In genomic region chr8:122849152-122849910, GRCm38 (mm10) we compare ENCODE assay signal across 25 mouse cellular contexts. TPM values are rescaled to one million over a fixed set of nuclear protein-coding genes. Genes with fewer than 3 reads are reported as not detected.
A peak's percentile ranks its signal among the peaks of the same experiment; 100 is the strongest.
DNase-seq lines count a peak whose midpoint lies in the region; ATAC-seq and TF ChIP-seq lines count a peak whose summit lies in the region.
"Had no signal": no experiment of that assay in that cellular context is flagged by ENCODE, and none has a peak within 500 bp of the region (broad histone marks: within the 10 kb centered on the region; RNA-seq: fewer than 3 reads in every experiment).

No protein-coding gene starts in this region.

- H3K27me3 ChIP-seq in E14TG2a.4 (ENCODE audit: insufficient read depth, low read length) = peaks cover 25% of the 10 kb centered on the region; the same call in 1 of the 2 replicates
- no peaks in the 10 kb centered on the region for H3K27me3 ChIP-seq in embryonic facial prominence, embryonic 14.5 days (replicated peaks; ENCODE audit: control insufficient read depth, insufficient read depth, low read length)
- no peaks in the 10 kb centered on the region for H3K27me3 ChIP-seq in limb, embryonic 14.5 days (ENCODE audit: control insufficient read depth, insufficient read depth, low read length)

- intact Hi-C loops in left cerebral cortex, postnatal 10 days (cut with DNase I) = no loop called here

- H3K36me3 ChIP-seq in E14TG2a.4 (ENCODE audit: insufficient read depth, low read length) = no peaks in the 10 kb centered on the region
- H3K36me3 ChIP-seq in embryonic facial prominence, embryonic 14.5 days (ENCODE audit: control insufficient read depth, insufficient read depth, low read length) = no peaks in the 10 kb centered on the region
- no peaks in the 10 kb centered on the region for H3K36me3 ChIP-seq in limb, embryonic 14.5 days (ENCODE audit: control insufficient read depth, insufficient read depth, low read length)
- H3K36me3 ChIP-seq: heart, embryonic 13.5 days; kidney, embryonic 15.5 days; liver, embryonic 13.5 days; neural tube, embryonic 12.5 days had no signal

- TF ChIP-seq CTCF in E14TG2a.4 (conservative IDR thresholded peaks at IDR 0.05; ENCODE audit: low read length) = no peak

- H3K9me3 ChIP-seq in E14TG2a.4 (ENCODE audit: low read length) = no peaks in the 10 kb centered on the region
- no peaks in the 10 kb centered on the region for H3K9me3 ChIP-seq in embryonic facial prominence, embryonic 14.5 days (ENCODE audit: control insufficient read depth, low read length)
- no peaks in the 10 kb centered on the region for H3K9me3 ChIP-seq in limb, embryonic 14.5 days (ENCODE audit: control insufficient read depth, low read length)
- H3K9me3 ChIP-seq: heart, embryonic 13.5 days; kidney, embryonic 15.5 days; liver, embryonic 13.5 days; neural tube, embryonic 12.5 days had no signal

- H3K4me2 ChIP-seq in embryonic facial prominence, embryonic 14.5 days (ENCODE audit: low read depth, low read length) = peak overlapping the region; percentile 26; the same call in 1 of the 2 replicates
- no peak overlapping the region for H3K4me2 ChIP-seq in limb, embryonic 14.5 days (replicated peaks; ENCODE audit: low read depth, low read length, severe bottlenecking)
- H3K4me2 ChIP-seq: liver, embryonic 13.5 days; neural tube, embryonic 12.5 days had no signal

- TF ChIP-seq POLR2A in limb, embryonic 14.5 days (IDR thresholded peaks at IDR 0.05; ENCODE audit: borderline replicate concordance, extremely low read depth, insufficient read depth, insufficient read length) = no peak

- peak overlapping the region; percentile 34 for H3K27ac ChIP-seq in embryonic facial prominence, embryonic 14.5 days (replicated peaks; ENCODE audit: low read depth, low read length)
- 0 out of 2 replicates have a peak overlapping the region, but pooled peaks have one; percentile 52 for H3K27ac ChIP-seq in limb, embryonic 14.5 days (replicated peaks; ENCODE audit: low read depth, low read length)
- H3K27ac ChIP-seq: heart, embryonic 13.5 days; kidney, embryonic 15.5 days; liver, embryonic 13.5 days; neural tube, embryonic 12.5 days had no signal

- peak; percentile 10; the same call in 1 of the 2 replicates for ATAC-seq in embryonic facial prominence, embryonic 14.5 days (ENCODE audit: low read depth)
- peak; percentile 36 for ATAC-seq in limb, embryonic 14.5 days (ENCODE audit: low FRiP score, low read depth)

- DNase-seq in cerebellum, adult 9-11 months = peak; percentile 69
- DNase-seq in cerebellum, adult 8-10 months = no peak
- peak; percentile 59 for DNase-seq in embryonic facial prominence, embryonic 14.5 days (ENCODE audit: low spot score)
- peak; percentile 25 for DNase-seq in limb, embryonic 14.5 days (ENCODE audit: low spot score)
- DNase-seq in lung, postnatal 14 days = no peak
- DNase-seq in urinary bladder, adult 2 months (ENCODE audit: low spot score) = no peak
- DNase-seq in left cerebral cortex, postnatal 10 days (ENCODE audit: extremely low spot score in 1 of 2, low spot score in 2 of 2) = no peak
- DNase-seq: adrenal gland, adult 2 months; gastrocnemius, postnatal 10 days; heart, adult 18-20 months; heart, postnatal 14 days; kidney, adult 11 months; layer of hippocampus, adult 9-11 months; liver, embryonic 13.5 days; lung, adult 2 months; midbrain, embryonic 14.5 days; right cerebral cortex, postnatal 14 days; spleen, adult 18-20 months; thymus, postnatal 25 days had no signal

- peaks cover 31% of the 10 kb centered on the region for H3K4me1 ChIP-seq in E14TG2a.4 (replicated peaks; ENCODE audit: low read depth, low read length)
- peaks cover 15% of the 10 kb centered on the region for H3K4me1 ChIP-seq in embryonic facial prominence, embryonic 14.5 days (ENCODE audit: control insufficient read depth, insufficient read depth, low read length)
- peaks cover 4% of the 10 kb centered on the region for H3K4me1 ChIP-seq in limb, embryonic 14.5 days (ENCODE audit: control insufficient read depth, insufficient read depth, low read length)

- H3K4me3 ChIP-seq in E14TG2a.4 (replicated peaks; ENCODE audit: low read length) = 0 out of 2 replicates have a peak overlapping the region, but pooled peaks have one; percentile 73
- peak overlapping the region; percentile 30 for H3K4me3 ChIP-seq in embryonic facial prominence, embryonic 14.5 days (ENCODE audit: low read depth, low read length)
- H3K4me3 ChIP-seq in limb, embryonic 14.5 days (replicated peaks; ENCODE audit: low read length) = peak overlapping the region; percentile 23
- H3K4me3 ChIP-seq: kidney, embryonic 15.5 days; liver, embryonic 13.5 days; neural tube, embryonic 12.5 days had no signal

- WGBS in embryonic facial prominence, embryonic 14.5 days = 40% methylated on average over 10 of the region's 11 CpGs
- WGBS in limb, embryonic 14.5 days = 54% methylated on average over 7 of the region's 11 CpGs

- 0 out of 2 replicates have a peak overlapping the region, but pooled peaks have one; percentile 14 for H3K9ac ChIP-seq in embryonic facial prominence, embryonic 14.5 days (ENCODE audit: low read depth, low read length)
- no peak overlapping the region; the same call in 1 of the 2 replicates for H3K9ac ChIP-seq in limb, embryonic 14.5 days (ENCODE audit: low read depth, low read length, severe bottlenecking)
- H3K9ac ChIP-seq: heart, embryonic 13.5 days; kidney, embryonic 15.5 days; liver, embryonic 13.5 days; neural tube, embryonic 12.5 days had no signal

RNA-seq across cellular contexts. Expression of gene Cdh15, which starts 1.6 kb away (rescaled TPM):
- polyA plus RNA-seq in embryonic facial prominence, embryonic 14.5 days (2014; fragmentation: Nextera tagmentation; extraction: Ambion mirVana) = 34.5 and 40.7 TPM in 2 replicates
- 23.6 and 27.6 TPM in 2 replicates for polyA plus RNA-seq in limb, embryonic 14.5 days (2012; rRNA removed)
- 19.5 and 27.1 TPM in 2 replicates for polyA plus RNA-seq in limb, embryonic 14.5 days (2014; fragmentation: Nextera tagmentation; extraction: Ambion mirVana)
- 0.06 and 0.09 TPM in 2 replicates for polyA plus RNA-seq in urinary bladder, adult 2 months (2012; rRNA removed)
- 1 to 10 TPM; 2.4 to 2.9 TPM for total RNA-seq in left cerebral cortex, postnatal 10 days (2021)
- total RNA-seq: CH12.LX; heart, adult 18-20 months; heart, postnatal 14 days; megakaryocyte, adult 5-6 weeks had no signal

Comparison
In these comparisons a context has a peak if more than half of its experiments do, and no peak if none do; other contexts are left out.
1. DNase-seq: peak in cerebellum, adult 9-11 months (single experiment), embryonic facial prominence, embryonic 14.5 days (single experiment) and limb, embryonic 14.5 days (single experiment); none in cerebellum, adult 8-10 months (single experiment), lung, postnatal 14 days (single experiment), urinary bladder, adult 2 months (single experiment) and left cerebral cortex, postnatal 10 days (0 of 2).
2. H3K4me3 ChIP-seq: peak in every context shown above with its lines; median percentile 73 in E14TG2a.4; 30 in embryonic facial prominence, embryonic 14.5 days; 23 in limb, embryonic 14.5 days.
3. RNA of gene Cdh15, which starts 1.6 kb away (polyA plus RNA-seq): 34.5 to 40.7 TPM in embryonic facial prominence, embryonic 14.5 days and 19.5 to 27.6 TPM in limb, embryonic 14.5 days; 0.06 to 0.09 TPM in urinary bladder, adult 2 months; every median in the first group is over 10 times any median in the second.